Mouse (Mus musculus): Measurements from ENCODE around the gene Rack1. TPM values are rescaled to one million over a fixed set of nuclear protein-coding genes. Genes with fewer than 3 reads are reported as not detected.
A peak's percentile ranks its signal among the peaks of the same experiment; 100 is the strongest.
"Not testable (repeated sequence)": the region's sequence is repeated elsewhere in the genome, so short reads cannot be mapped to it uniquely, and the experiment has no call there.

The Rack1 gene
- 1,217 and 1,275 TPM in 2 replicates for polyA plus RNA-seq (2012; rRNA removed)

GRCm38 (mm10) chr11:48799921-48800701 lies at the start of gene Rack1:
Gene Rack1, plus strand, starts transcription at chr11:48800332.
- peak; percentile 81 for DNase-seq (ENCODE audit: low spot score)

- DNase-seq (ENCODE audit: low spot score) = no peak
Observed at GRCm38 (mm10) chr11:48750428-48750827, 49.7 kb upstream of the Rack1 start.

GRCm38 (mm10) chr11:48753534-48753933 lies 46.6 kb upstream of the Rack1 start:
- DNase-seq (ENCODE audit: low spot score) = not testable (repeated sequence)

GRCm38 (mm10) chr11:48759021-48759420 lies 41.1 kb upstream of the Rack1 start:
- no peak for DNase-seq (ENCODE audit: low spot score)

GRCm38 (mm10) chr11:48764119-48764518 lies 36.0 kb upstream of the Rack1 start:
- DNase-seq (ENCODE audit: low spot score) = no peak

- no peak for DNase-seq (ENCODE audit: low spot score)
Observed at GRCm38 (mm10) chr11:48767195-48767876, 32.8 kb upstream of the Rack1 start.

- no peak for DNase-seq (ENCODE audit: low spot score)
Observed at GRCm38 (mm10) chr11:48771691-48772090, 28.4 kb upstream of the Rack1 start.

GRCm38 (mm10) chr11:48774443-48775298 lies 25.5 kb upstream of the Rack1 start:
- no peak for DNase-seq (ENCODE audit: low spot score)

- DNase-seq (ENCODE audit: low spot score) = no peak
Observed at GRCm38 (mm10) chr11:48775483-48775882, 24.6 kb upstream of the Rack1 start.

GRCm38 (mm10) chr11:48776664-48777063 lies 23.5 kb upstream of the Rack1 start:
- DNase-seq (ENCODE audit: low spot score) = no peak

GRCm38 (mm10) chr11:48777303-48777702 lies 22.8 kb upstream of the Rack1 start:
- no peak for DNase-seq (ENCODE audit: low spot score)

- DNase-seq (ENCODE audit: low spot score) = no peak
Observed at GRCm38 (mm10) chr11:48779450-48779849, 20.7 kb upstream of the Rack1 start.

- no peak for DNase-seq (ENCODE audit: low spot score)
Observed at GRCm38 (mm10) chr11:48782243-48782642, 17.9 kb upstream of the Rack1 start.

- DNase-seq (ENCODE audit: low spot score) = no peak
Observed at GRCm38 (mm10) chr11:48787455-48788211, 12.5 kb upstream of the Rack1 start.

GRCm38 (mm10) chr11:48788311-48789089 lies 11.6 kb upstream of the Rack1 start:
- no peak for DNase-seq (ENCODE audit: low spot score)

GRCm38 (mm10) chr11:48789215-48789614 lies 10.9 kb upstream of the Rack1 start:
- no peak for DNase-seq (ENCODE audit: low spot score)

GRCm38 (mm10) chr11:48789973-48790823 lies 9.9 kb upstream of the Rack1 start:
- DNase-seq (ENCODE audit: low spot score) = peak; percentile 60

- DNase-seq (ENCODE audit: low spot score) = no peak
Observed at GRCm38 (mm10) chr11:48790946-48791345, 9.2 kb upstream of the Rack1 start.

GRCm38 (mm10) chr11:48791894-48792293 lies 8.2 kb upstream of the Rack1 start:
- DNase-seq (ENCODE audit: low spot score) = not testable (repeated sequence)

- DNase-seq (ENCODE audit: low spot score) = no peak
Observed at GRCm38 (mm10) chr11:48793184-48793583, 6.9 kb upstream of the Rack1 start.

Data from urinary bladder, adult 2 months (tissue).